Mouse (Mus musculus) testis, adult 2 months (tissue): ENCODE measurements around the gene Smg7.

Experiments used
- CTCF ChIP-seq: fragments of 200-500 bp; IDR thresholded peaks from 2 replicates; pipeline ENCODE4 v1.5.1; 2012; ENCODE audit warnings: low read depth, mild to moderate bottlenecking, inconsistent platforms, low read length, moderate library complexity; ENCODE audit not compliant: control insufficient read depth, insufficient read depth, insufficient replicate concordance
- POLR2A ChIP-seq: fragments of 200-500 bp; IDR thresholded peaks from 2 replicates; pipeline ENCODE4 v1.6.1; 2012; ENCODE audit warnings: low read depth, mild to moderate bottlenecking, inconsistent platforms, low read length, moderate library complexity; ENCODE audit not compliant: control insufficient read depth

DNA sequence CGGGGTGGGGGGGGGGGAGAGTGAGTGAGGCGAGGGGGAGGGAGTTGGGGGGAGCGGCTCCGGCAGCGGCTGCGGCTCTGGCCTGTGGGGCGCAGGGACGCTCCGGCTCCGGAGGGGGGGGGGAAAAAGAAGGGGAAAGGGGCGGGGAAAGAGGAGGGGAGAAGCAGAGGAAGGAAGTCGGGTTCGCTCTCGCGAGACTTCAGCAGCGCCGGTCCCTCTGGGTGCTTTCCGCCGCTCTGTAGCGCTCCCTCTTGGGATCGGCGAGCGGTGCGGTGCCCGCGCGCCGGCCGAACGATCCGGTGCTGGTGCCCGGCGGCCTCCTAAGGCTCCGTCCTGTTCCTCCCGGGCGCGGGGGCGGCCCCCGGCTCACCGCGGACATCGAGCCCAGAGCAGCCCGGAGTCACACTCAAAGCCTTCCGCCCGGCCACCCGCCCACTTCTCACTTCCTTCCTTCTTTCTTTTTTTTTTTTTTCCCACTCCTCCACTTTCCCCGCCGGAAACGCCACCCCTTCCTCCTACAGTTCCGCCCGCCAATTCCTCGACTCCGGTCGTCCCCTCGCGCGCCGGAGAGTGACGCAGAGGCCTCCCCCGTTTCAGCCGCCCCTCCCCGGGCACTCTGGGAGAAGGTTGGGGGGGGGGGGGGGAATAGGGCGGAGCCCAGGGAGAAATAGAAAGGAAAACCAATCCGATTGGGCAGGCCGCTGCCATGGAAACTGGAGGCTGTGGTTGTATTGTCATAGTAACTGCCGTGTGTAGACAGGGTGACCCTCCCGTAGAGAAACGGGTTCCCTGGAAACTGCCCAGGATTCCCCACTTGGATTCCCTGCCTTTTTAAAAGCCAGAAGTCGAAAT is 445 bp upstream of the Smg7 start:
- TF ChIP-seq POLR2A (peak; percentile 53), CTCF (no peak)
